In the genomic region with DNA sequence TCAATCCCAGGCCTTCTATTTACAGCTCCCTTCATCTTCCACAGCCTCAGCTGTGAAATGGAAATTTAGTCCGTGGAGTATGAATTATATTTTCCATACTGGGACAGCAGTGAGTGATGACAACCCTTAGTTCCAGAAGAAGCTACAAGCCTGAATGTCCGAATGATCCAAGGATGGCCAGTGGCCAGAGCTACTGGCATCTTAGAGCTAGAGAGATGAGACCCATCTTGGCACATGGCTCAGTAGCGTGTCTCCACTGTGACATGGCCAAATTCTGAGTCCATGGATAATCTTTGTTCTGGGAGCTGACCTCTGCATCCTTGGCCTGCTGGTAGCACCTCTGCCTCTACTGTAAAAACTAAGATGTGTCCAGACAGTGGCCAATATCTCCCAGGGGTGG, we compare ENCODE assay signal across 23 mouse cellular contexts.
"Had no signal": no experiment of that assay in that cellular context is flagged by ENCODE, and none has a peak within 500 bp of the region (broad histone marks: within the 10 kb centered on the region; RNA-seq: fewer than 3 reads in every experiment).

No protein-coding gene starts in this region.

- H3K4me3 ChIP-seq: limb, embryonic 10.5 days; limb, embryonic 13.5 days; liver, embryonic 12.5 days; liver, embryonic 15.5 days; lung, embryonic 15.5 days; midbrain, embryonic 10.5 days; midbrain, embryonic 13.5 days; myocyte; neural tube, embryonic 15.5 days; stomach, embryonic 15.5 days had no signal

- H3K4me2 ChIP-seq: limb, embryonic 13.5 days; liver, embryonic 12.5 days; liver, embryonic 15.5 days; lung, embryonic 15.5 days; midbrain, embryonic 13.5 days; neural tube, embryonic 15.5 days; stomach, embryonic 15.5 days had no signal

- ATAC-seq: liver, embryonic 12.5 days; midbrain, embryonic 13.5 days; midbrain, embryonic 16.5 days had no signal

- H3K27ac ChIP-seq: limb, embryonic 10.5 days; limb, embryonic 13.5 days; liver, embryonic 12.5 days; liver, embryonic 15.5 days; lung, embryonic 15.5 days; midbrain, embryonic 10.5 days; midbrain, embryonic 13.5 days; neural tube, embryonic 15.5 days; stomach, embryonic 15.5 days had no signal

- H3K27me3 ChIP-seq: limb, embryonic 13.5 days; liver, embryonic 12.5 days; liver, embryonic 15.5 days; lung, embryonic 15.5 days; megakaryocyte, embryonic 14.5 days; midbrain, embryonic 13.5 days; neural tube, embryonic 15.5 days; stomach, embryonic 15.5 days had no signal

- H3K4me1 ChIP-seq: liver, embryonic 12.5 days; liver, embryonic 15.5 days; lung, embryonic 15.5 days; megakaryocyte, embryonic 14.5 days; stomach, embryonic 15.5 days had no signal

- H3K9me3 ChIP-seq: limb, embryonic 10.5 days; limb, embryonic 13.5 days; liver, embryonic 15.5 days; lung, embryonic 15.5 days; midbrain, embryonic 10.5 days; midbrain, embryonic 13.5 days; neural tube, embryonic 15.5 days; stomach, embryonic 15.5 days had no signal

- DNase-seq: kidney, adult 9 months; kidney, postnatal 14 days; kidney, postnatal 4 days; layer of hippocampus, postnatal 36 days; liver; lung, adult 18-20 months; lung, postnatal 10 days; lung, postnatal 36 days; right cerebral cortex, postnatal 4 days; spleen, adult 18-20 months; thymus, postnatal 25 days had no signal

- H3K9ac ChIP-seq: limb, embryonic 13.5 days; liver, embryonic 12.5 days; liver, embryonic 15.5 days; lung, embryonic 15.5 days; midbrain, embryonic 13.5 days; neural tube, embryonic 15.5 days; stomach, embryonic 15.5 days had no signal

- H3K36me3 ChIP-seq: limb, embryonic 10.5 days; limb, embryonic 13.5 days; liver, embryonic 12.5 days; liver, embryonic 15.5 days; lung, embryonic 15.5 days; midbrain, embryonic 10.5 days; midbrain, embryonic 13.5 days; neural tube, embryonic 15.5 days; stomach, embryonic 15.5 days had no signal
